Mouse (Mus musculus): ENCODE measurements around the gene Dctpp1.

GRCm38 (mm10) chr7:127231826-127232621 is 28.5 kb downstream of the Dctpp1 start:
- TF ChIP-seq CTCF (IDR thresholded peaks at IDR 0.05; ENCODE audit: borderline replicate concordance, insufficient read depth, low read depth, low read length) (no peak), POLR2A (IDR thresholded peaks at IDR 0.05; ENCODE audit: borderline replicate concordance, insufficient read depth, low read length) (no peak)

Data from cerebellum, adult 2 months (tissue).